17 mouse cellular contexts compared by ENCODE assay signal in genomic region chr19:34468216-34468615, GRCm38 (mm10).
"Had no signal": no experiment of that assay in that cellular context is flagged by ENCODE, and none has a peak within 500 bp of the region (broad histone marks: within the 10 kb centered on the region; RNA-seq: fewer than 3 reads in every experiment).

No protein-coding gene starts in this region.

- ATAC-seq: hindbrain, embryonic 16.5 days; intestine, embryonic 15.5 days; midbrain, embryonic 15.5 days had no signal

- H3K9me3 ChIP-seq: intestine, embryonic 15.5 days; liver, embryonic 13.5 days; midbrain, embryonic 12.5 days; midbrain, embryonic 15.5 days; neural tube, embryonic 12.5 days; neural tube, embryonic 15.5 days had no signal

- H3K9ac ChIP-seq: intestine, embryonic 15.5 days; liver, embryonic 13.5 days; midbrain, embryonic 12.5 days; midbrain, embryonic 15.5 days; neural tube, embryonic 12.5 days; neural tube, embryonic 15.5 days had no signal

- H3K27ac ChIP-seq: intestine, embryonic 15.5 days; liver, embryonic 13.5 days; midbrain, embryonic 12.5 days; midbrain, embryonic 15.5 days; neural tube, embryonic 12.5 days; neural tube, embryonic 15.5 days; stomach, postnatal 0 days had no signal

- DNase-seq: liver, embryonic 13.5 days; lung, adult 2 months; lung, postnatal 14 days; lung, postnatal 4 days; right cerebral cortex, adult 18-20 months; right cerebral cortex, postnatal 14 days; right cerebral cortex, postnatal 4 days; thymus, adult 2 months; thymus, postnatal 14 days; thymus, postnatal 4 days had no signal

- H3K4me3 ChIP-seq: intestine, embryonic 15.5 days; liver, embryonic 13.5 days; midbrain, embryonic 12.5 days; midbrain, embryonic 15.5 days; neural tube, embryonic 12.5 days; neural tube, embryonic 15.5 days had no signal

- H3K36me3 ChIP-seq: intestine, embryonic 15.5 days; liver, embryonic 13.5 days; midbrain, embryonic 12.5 days; midbrain, embryonic 15.5 days; neural tube, embryonic 12.5 days; neural tube, embryonic 15.5 days had no signal

- H3K4me1 ChIP-seq: intestine, embryonic 15.5 days; liver, embryonic 13.5 days; midbrain, embryonic 12.5 days; midbrain, embryonic 15.5 days; neural tube, embryonic 12.5 days; neural tube, embryonic 15.5 days had no signal

- H3K4me2 ChIP-seq: intestine, embryonic 15.5 days; liver, embryonic 13.5 days; midbrain, embryonic 12.5 days; midbrain, embryonic 15.5 days; neural tube, embryonic 12.5 days; neural tube, embryonic 15.5 days had no signal

- H3K27me3 ChIP-seq: intestine, embryonic 15.5 days had no signal
